Mouse (Mus musculus) embryo, embryonic 10 days (tissue): ENCODE results near the gene Tbc1d10c.

Source experiments
- DNase-seq: peaks from one replicate; pipeline ENCODE4 v3.0.0-alpha.2; 2015; ENCODE audit warnings: low spot score

The Tbc1d10c gene

GRCm38 (mm10) chr19:4159049-4159448 lies 32.0 kb downstream of the Tbc1d10c start:
- DNase-seq, result no peak

GRCm38 (mm10) chr19:4156771-4157170 lies 34.3 kb downstream of the Tbc1d10c start:
- DNase-seq, result no peak

GRCm38 (mm10) chr19:4156073-4156579 lies 35.0 kb downstream of the Tbc1d10c start:
- DNase-seq, result no peak

GRCm38 (mm10) chr19:4155223-4156072 lies 35.6 kb downstream of the Tbc1d10c start:
- no peak for DNase-seq

GRCm38 (mm10) chr19:4154437-4155222 lies 36.5 kb downstream of the Tbc1d10c start:
- DNase-seq, result no peak

- DNase-seq, result no peak
Observed at GRCm38 (mm10) chr19:4153232-4153654, 37.8 kb downstream of the Tbc1d10c start, which contains the start of gene Ptprcap. Ptprcap (plus strand) TSS chr19:4153604.

GRCm38 (mm10) chr19:4152445-4153231 lies 38.4 kb downstream of the Tbc1d10c start:
- no peak for DNase-seq

- no peak for DNase-seq
Observed at GRCm38 (mm10) chr19:4151898-4152297, 39.2 kb downstream of the Tbc1d10c start.

- no peak for DNase-seq
Observed at GRCm38 (mm10) chr19:4151488-4151860, 39.6 kb downstream of the Tbc1d10c start.

- no peak for DNase-seq
Observed at GRCm38 (mm10) chr19:4150567-4151487, 40.3 kb downstream of the Tbc1d10c start.

GRCm38 (mm10) chr19:4149764-4150461 lies 41.2 kb downstream of the Tbc1d10c start:
- no peak for DNase-seq

- no peak for DNase-seq
Observed at GRCm38 (mm10) chr19:4149283-4149682, 41.8 kb downstream of the Tbc1d10c start.

- no peak for DNase-seq
Observed at GRCm38 (mm10) chr19:4148819-4149218, 42.3 kb downstream of the Tbc1d10c start.

- peak; percentile 95 for DNase-seq
Observed at GRCm38 (mm10) chr19:4148491-4148806, 42.6 kb downstream of the Tbc1d10c start, which contains the start of gene Coro1b. Coro1b (plus strand) TSS chr19:4148619.

- DNase-seq, result no peak
Observed at GRCm38 (mm10) chr19:4147782-4148490, 43.1 kb downstream of the Tbc1d10c start.

GRCm38 (mm10) chr19:4147022-4147405 lies 44.1 kb downstream of the Tbc1d10c start:
- DNase-seq, result no peak

GRCm38 (mm10) chr19:4146366-4147021 lies 44.6 kb downstream of the Tbc1d10c start:
- no peak for DNase-seq

GRCm38 (mm10) chr19:4145936-4146335 lies 45.1 kb downstream of the Tbc1d10c start:
- DNase-seq, result no peak
